Mouse (Mus musculus) CH12.LX (cell line): Measurements from ENCODE around the gene Jmjd1c.

Experiments
- CTCF ChIP-seq, 2 experiments: IDR thresholded peaks in 1 of 2; conservative IDR thresholded peaks in 1 of 2; 2 replicates each; pipeline ENCODE4 v1.5.1; 2011 to 2012; ENCODE audit warnings: low read depth in 2 of 2, low read length in 2 of 2, improper control_type of control experiment in 1 of 2, inconsistent platforms in 1 of 2, mild to moderate bottlenecking in 1 of 2, moderate library complexity in 1 of 2
- JUND ChIP-seq: conservative IDR thresholded peaks from 2 replicates; pipeline ENCODE4 v1.6.1; 2011; ENCODE audit warnings: low read depth, low read length, improper control_type of control experiment
- POLR2A ChIP-seq: IDR thresholded peaks from 2 replicates; pipeline ENCODE4 v1.6.1; 2011; ENCODE audit warnings: low read depth, mild to moderate bottlenecking, improper control_type of control experiment, low read length
- SIN3A ChIP-seq: IDR thresholded peaks from 2 replicates; pipeline ENCODE4 v1.6.1; 2012; ENCODE audit warnings: low read length, improper control_type of control experiment, inconsistent platforms

- TF ChIP-seq SIN3A = no peak
- TF ChIP-seq CTCF (conservative IDR thresholded peaks at IDR 0.05 in 1 of 2, IDR thresholded peaks at IDR 0.05 in 1 of 2; ENCODE audit: low read depth in 2 of 2, low read length in 2 of 2) = no peak
- no peak for TF ChIP-seq JUND
- TF ChIP-seq POLR2A = no peak
These were observed 46.3 kb upstream of the Jmjd1c start for GRCm38 (mm10) chr10:67049621-67050020.
